Mouse (Mus musculus): ENCODE data around the gene Kctd15.

Gene Kctd15

DNA sequence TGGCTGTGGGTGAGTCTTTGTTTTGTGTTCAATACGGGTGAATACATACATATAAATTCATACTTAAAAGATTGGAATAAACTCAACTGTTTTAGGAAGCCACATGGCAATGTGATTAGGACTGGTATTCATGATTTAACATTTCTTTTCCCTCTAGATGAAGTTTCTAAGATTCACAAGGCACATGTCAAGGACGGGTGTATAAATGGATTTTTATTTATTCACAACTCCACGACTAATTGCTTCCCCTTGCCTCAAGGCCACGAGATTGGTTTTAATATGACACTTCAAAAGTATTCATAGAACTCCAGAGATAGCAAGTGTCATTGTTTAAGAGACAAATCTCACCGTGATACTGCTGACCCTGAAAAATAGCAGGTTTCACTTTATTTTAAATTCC, at the start of gene Kctd15:
TSS of gene Kctd15 (minus strand) at position 101 of the 400 bp plus-strand sequence.
- DNase-seq (ENCODE audit: low spot score in 2 of 2): no peak

DNA sequence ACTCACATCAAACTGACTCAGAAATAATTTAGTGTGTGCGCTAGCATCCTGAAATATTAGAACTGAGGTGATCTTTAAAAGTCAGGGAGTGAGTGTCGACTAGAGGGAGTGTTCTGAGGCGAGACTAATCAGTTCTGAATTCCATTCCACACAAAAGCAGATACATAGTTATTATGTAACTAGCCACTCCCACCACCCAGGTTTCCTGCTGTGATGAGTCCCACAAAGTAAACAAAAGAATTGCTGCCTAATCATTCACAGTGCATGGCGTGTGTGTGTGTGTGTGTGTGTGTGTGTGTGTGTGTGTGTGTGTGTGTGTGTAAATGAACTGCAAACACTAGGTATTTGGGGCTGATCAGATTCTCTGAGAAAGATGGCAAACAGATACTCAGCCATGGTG, 47.9 kb upstream of the Kctd15 start:
- no peak for DNase-seq (ENCODE audit: low spot score in 2 of 2)

DNA sequence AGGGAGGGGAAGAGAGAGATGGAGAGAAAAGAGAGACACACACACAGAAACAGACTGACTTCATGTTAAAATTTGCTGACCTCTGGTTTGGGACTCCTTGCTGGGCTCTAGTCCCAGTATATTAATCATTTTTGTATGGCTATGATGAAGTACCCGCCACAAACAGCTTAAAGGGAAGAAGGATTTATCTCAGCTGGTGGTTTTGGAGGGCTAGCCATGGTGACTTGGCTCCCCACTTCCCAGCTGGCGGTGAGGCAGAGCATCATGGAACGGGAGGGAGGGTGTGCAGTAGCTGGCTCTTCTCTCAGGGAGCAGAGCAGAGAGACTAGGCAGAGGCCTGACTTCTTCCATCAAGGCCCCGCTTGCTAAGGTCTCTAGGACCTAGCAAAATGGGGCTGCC, 46.9 kb upstream of the Kctd15 start:
- DNase-seq (ENCODE audit: low spot score in 2 of 2): no peak

DNA sequence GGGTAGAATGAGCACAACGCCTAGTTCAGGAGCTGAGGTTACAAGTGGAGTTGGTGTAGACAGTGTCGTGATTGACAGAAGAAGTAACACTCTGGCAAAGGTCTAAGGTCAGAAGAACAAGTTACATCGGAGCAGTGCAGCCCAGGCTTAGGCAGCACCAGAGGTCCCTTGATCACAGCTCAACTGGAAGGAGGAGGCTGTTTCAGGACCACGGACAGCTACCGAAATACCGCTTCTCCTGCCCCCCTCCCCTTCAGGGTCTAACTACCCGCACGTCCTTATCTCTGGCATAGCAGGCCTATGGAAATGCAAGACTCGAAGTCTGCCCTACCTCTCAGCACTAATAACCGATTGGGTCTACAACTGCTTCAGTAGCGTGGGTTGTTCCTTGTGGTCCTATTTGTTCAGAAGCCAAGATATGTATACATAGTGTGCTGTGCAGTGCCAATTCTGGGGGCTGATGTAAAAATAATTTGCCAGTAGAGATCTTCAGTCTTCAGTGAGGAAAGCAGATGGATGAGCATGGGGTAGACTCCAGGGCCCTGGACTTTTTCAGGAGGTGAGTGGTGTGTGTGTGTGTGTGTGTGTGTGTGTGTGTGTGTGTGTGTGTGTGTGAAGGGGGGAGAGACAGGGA, 46.3 kb upstream of the Kctd15 start:
- peak in 1 of 2 experiments; percentile 35 for DNase-seq (ENCODE audit: low spot score in 2 of 2)

DNA sequence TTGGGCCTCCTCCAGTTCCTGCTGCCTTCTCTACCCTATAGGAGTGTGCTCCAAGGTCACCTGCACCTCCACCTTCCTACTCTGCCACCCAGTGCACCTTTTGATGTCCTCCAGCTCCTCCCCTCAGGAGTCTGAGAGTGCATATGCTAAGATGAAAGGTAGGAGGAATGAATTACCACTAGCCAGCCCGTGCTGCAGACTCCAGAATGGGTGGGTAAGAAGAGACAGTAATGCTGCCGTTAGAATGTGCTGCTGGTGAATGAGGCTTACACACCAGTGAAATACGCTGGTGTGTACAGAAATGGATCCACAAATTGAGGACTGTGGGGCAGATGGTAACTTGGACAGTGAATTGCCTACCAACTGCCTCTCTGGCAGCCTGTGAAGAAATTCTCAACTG, 43.4 kb upstream of the Kctd15 start:
- DNase-seq (ENCODE audit: low spot score in 2 of 2): no peak

DNA sequence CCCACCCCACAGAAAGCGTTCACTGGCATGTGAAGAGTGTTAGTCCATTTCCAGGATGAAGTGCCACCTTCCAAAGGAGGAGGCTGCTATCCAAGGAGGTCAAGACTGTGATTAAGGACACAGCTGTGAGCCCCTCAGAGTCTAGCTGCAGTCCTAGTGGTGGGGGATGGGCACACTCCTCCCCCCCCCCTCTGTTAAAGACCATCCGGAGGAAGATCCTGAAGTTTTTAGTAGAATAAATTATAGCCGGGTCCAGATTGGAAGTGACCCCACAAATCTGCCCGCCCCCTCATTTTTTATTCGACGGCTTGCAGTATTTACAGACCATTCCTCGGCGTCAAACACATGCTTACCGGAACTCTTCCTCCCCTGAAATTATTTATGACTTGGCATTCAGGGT, 41.7 kb upstream of the Kctd15 start:
- no peak for DNase-seq (ENCODE audit: low spot score in 2 of 2)

DNA sequence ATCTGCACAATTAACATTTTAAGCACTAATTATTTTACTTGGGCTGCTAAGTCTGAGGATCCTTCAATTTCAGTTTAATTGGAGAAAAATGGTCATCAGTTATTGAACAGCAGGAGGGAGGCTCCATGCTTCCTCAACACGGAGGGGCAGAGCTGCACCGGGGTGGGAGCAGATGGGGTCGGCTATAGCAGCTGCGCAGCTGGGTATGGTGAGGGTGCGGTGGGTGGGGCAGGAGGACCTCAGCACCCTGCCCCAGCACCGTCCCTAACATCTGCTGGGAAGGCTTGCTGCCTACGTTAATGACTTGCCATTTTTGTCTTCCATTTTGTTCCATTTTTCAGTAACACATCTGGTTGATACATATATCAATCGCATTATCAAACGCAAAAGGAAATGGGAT, 39.6 kb upstream of the Kctd15 start:
- no peak for DNase-seq (ENCODE audit: low spot score in 2 of 2)

DNA sequence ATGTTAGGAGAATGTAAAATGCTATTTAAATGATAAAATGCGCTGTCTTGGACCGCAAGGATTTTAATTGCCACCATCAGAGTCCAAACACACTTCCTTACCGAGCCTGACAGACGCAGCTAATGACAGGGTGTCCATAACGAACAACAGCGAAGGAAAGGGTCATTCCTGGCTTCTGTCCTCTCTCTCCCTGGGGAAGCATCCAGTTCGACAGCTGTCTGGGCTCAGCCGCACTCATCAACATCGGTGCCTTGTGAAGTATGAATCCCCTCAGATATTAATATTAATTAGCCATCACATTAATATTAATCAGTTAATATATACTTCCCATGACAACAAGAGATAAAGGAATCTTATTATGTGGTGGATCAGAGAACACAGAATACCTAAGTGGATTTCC, 38.4 kb upstream of the Kctd15 start:
- no peak for DNase-seq (ENCODE audit: low spot score in 2 of 2)

DNA sequence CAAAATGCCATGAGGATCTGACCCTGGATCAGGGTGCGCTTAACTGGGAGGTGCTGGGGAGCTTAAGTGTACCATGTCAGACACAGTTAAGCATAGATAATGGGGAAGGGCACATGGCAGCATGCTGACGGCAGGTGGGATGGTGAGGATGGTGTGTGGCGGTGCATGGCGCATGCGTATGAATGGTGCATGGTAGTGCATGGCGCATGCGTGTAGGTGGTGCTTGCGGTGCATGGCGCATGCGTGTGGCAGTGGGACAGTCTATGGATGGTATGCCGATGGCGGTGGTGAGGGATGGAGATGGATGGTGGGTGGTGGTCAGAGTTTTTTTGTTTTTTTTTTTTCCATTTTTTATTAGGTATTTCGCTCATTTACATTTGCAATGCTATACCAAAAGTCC, 37.4 kb upstream of the Kctd15 start:
- DNase-seq (ENCODE audit: low spot score in 2 of 2): no peak

DNA sequence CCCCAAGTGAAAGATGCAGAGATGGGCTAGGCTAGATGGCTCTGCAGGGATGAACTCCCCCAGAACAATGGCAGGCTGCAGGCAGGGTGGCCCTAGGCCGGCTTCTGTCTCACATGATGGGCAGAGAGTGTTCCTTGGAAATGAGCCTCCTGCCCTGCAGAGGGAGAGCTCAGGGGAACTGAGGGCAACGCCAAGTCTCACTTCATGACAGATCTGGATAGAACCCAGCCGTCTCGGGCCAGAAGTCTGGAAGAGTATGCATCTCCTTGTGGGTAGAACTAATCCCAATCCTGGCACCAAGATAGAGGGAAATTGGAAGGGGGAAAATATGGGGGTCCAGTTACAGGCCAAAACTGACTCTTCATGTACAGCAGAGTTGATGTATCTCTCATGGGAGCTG, 36.5 kb upstream of the Kctd15 start:
- no peak for DNase-seq (ENCODE audit: low spot score in 2 of 2)

DNA sequence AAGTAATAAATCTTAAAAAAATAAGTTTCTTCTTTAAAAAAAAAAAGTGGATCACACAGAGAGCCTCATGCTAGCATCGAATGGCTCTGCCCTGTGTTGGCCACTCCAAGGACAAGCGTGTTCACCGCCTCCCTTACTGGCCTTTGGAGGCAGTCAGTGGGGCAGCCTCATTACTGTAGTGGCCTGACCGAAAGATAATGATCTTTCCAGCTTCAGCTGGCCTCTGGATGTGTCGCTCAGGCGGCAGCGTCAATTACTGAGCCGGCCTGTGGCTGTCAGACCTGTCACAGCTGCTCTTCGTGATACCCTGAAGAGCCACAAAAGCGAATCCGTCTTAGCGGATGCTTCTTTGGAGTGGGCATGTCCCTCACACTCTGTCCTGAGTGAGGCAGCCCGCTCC, 33.6 kb upstream of the Kctd15 start:
- no peak for DNase-seq (ENCODE audit: low spot score in 2 of 2)

DNA sequence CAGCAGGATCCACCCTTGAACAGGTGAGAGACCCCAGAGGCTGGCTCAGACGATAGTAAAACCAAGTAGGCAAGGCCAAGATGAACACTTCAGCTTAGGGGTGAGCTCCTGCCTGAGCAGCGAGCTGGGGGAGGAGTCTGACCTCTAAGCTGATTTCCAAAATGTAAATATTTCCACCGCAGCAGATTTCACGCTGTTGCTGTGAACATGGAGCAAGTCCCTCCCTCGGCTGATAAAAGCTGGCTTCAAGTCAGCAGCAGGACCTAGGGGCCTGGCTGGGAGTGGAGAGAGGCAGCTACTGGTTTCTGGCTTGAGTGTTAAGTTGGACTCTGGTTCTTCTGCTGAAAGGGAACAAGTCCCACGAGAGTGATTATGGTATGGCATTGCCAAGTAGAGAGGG, 32.5 kb upstream of the Kctd15 start:
- DNase-seq (ENCODE audit: low spot score in 2 of 2): no peak

DNA sequence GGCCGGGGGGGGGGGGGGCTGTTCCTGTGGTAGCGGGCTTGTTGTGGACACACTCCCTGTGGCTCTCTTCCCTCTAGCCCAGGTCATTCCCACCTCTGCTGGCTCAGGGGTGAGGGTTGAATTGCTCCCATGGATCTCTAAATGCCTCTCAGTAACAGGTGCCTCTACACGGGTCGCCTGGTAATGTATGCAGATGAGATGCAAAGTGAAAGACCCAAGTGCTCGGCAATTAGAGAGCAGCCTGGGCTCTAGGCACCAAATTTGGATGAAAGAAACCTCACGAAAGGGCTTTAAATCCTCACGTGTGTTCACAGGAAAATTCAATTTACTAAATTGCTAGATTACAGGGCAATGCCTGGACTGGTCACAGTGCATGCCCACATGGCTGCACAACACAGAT, 29.3 kb upstream of the Kctd15 start:
- DNase-seq (ENCODE audit: low spot score in 2 of 2): no peak

DNA sequence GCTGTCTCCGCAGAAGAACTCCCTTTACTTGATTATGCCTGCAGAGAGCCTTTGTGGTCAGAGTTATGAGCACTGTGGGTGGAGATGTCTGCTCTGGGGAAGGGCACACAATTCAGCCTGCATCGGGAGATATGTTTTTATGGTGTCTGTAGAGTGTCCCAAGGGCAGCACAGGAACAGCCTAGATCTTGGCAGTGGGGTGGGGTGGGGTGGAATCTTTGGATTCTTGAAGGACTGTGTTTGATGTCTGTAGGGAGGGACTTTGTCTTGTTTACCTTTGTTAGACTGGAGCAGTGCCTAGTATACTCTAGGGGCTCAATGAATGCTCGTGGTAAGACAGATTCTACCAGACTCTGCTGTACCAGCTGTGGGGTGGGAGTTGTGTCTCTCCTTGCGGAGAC, 28.6 kb upstream of the Kctd15 start:
- no peak for DNase-seq (ENCODE audit: low spot score in 2 of 2)

DNA sequence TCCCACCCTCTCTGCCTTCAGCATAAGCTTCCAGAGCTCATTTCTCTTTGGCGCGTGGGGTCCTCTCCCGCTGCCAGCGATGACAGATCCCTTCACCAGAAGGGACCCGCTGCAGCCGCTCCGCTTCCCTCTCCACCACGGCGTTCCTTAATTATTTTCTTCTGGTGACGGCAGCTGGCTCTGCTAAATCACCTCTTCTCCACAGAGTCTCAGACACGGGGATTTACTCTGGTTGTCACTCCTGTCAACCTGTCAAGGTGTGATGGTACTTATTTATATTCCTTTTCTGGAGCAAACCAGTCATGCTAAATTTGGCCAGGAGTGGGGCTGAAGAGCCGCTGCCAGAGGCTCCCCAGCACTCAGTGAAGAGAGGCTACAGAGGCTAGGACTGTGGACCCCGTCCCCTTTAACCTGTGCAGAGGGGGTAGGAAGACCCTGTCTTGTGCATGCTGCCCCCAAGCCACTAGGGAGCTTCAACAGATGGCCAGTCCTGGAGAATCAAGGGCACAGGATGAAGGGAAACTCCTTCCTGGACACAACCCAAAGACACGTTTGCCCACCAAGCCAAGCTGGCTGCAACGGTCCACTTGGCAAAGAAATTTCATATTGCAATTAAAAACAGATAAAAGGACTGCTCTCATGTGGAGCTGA, 24.4 kb upstream of the Kctd15 start:
- DNase-seq (ENCODE audit: low spot score in 2 of 2): no peak

DNA sequence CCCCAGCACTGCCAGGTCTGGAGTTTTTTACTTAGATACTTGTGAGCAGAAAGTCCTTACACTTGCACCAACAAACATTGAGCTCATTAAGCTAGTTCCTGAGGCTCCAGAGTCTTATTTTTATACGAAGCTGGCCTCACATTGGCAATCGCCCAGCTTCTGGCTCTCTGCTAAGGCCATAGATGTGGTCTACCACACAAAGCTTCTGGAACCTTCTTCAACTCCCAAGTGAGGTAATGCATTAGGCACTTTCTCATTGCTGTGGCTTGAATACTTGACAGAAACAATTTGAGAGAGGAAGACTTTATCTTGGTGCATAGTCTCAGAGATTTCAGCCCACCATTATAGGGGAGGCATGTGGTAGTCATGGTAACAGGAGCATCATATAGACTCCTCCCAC, 23.4 kb upstream of the Kctd15 start:
- DNase-seq (ENCODE audit: low spot score in 2 of 2): no peak

DNA sequence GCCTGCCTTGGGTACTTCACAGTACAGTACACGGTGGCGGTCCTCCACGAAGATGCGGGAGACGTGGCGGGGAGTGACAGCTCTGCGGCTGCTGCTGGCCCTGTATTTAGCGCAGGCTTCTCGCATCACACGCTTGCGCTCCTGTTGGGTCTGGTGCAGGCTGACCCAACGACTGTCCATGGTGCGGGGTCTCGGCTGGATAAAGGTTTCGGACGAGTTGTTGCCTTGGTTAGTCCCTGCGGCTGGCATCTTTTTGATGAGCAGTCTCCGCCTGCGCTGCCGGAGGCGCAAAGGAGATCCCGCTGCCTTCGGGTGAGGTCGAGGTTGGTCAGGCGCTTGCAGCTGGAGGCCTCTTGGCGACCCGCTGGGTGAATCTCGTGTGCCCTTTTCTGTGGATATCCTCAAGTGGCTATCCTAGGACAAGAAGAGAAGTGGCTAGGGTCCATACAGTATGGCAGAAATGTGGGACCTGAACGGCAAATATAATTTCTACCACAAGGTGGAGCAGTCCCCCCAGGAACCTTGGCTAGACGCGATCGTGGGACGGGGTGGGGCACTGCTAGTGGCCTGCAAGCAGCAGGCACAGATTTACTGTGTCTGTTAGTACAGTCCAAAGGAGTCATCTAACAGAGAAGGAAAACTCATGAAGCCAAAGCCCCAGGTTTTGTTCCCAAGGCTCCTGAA, 19.4 kb upstream of the Kctd15 start:
- peak in 1 of 2 experiments; percentile 87 for DNase-seq (ENCODE audit: low spot score in 2 of 2)

DNA sequence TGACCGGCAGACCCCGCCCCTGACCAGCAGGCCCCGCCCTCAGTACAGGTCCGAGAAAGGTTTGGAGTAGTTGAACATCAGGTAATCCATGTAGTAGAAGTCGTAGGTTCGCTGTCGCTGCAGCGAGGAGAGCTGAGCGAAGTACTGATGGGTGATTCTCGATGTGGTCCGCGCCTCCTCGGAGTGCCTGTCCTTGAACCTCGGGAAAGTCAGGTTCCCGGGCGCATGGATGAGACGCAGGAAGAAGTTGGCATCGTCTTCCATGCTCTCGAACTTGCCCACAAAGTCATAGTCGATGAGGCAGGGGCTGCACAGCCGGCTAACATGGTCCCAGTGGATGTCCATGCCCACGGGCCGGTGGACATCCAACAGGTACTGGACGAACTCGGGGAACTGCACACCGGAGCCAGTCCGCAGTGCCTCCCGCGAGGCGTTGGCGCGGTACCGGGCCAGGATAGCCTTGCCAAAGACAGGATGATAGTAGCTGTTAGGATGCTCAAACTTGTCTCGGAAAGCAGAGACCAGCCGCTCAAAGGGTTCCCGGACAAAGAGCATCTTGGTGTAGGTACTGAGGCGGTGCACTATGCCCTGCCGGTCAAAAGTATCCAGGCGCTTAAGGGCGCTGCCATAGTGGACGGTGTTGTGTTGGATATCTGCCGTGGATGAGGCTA, 18.7 kb upstream of the Kctd15 start:
- no peak for DNase-seq (ENCODE audit: low spot score in 2 of 2)

DNA sequence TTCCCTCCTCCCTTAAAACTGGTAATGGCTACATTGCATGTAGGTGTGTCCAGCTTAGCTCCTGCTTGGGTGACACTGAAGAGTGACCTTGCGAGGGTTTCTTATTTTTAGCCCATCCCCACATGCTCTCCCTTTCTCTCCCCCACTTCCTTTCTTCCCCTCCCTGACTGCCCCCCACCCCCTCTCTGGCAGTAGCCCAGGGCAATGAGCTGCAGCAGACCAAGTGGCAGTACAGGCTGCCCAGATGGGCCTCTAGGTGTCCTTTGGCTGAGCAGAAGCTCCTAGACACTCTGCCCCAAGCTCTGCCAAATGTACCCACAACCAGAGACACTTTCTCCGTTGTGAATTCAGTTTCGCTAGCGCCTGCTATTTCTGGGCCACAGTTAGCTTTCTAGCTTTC, 16.4 kb upstream of the Kctd15 start:
- DNase-seq (ENCODE audit: low spot score in 2 of 2): no peak

DNA sequence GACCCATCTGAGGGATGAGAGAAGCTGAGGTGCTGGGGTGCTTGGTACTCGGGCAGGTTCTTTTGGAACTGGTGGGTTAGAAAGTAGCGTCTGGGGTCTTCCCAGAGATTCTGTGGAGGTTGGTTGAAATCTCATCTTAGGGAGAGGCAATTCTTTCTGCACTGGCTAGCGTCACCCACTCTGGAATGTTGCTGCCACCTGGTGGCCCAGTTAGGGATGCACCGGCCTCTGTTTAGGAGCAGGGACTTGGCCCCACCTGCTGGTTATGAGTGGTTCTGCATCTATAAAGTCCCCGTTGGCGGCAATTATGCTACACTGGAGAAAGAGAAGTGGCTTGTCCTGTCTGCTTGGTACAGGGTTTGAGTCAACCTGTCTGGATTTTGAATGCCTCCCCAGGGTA, 15.4 kb upstream of the Kctd15 start:
- peak; percentile 36 to 94 for DNase-seq (ENCODE audit: low spot score in 2 of 2)

DNA sequence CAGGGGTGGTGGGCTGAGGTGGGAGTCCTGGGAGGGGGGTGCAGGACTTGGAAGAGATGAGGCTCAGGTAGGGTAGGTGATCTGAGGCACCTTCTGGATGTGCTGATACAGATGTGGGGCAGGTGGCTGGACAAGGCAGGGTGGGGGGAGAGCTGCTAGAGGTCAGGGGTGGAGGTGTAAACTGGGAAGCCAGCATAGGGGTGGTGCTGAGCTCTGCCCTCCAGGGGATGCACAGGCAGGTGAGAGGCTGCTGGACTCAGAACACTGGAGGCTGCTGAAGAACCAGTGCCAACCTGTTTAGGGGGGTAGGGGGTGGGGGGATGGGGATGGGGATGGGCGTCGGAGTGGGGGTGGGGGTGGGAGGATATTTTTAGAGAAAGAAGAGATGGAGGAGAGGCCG, 14.2 kb upstream of the Kctd15 start:
- DNase-seq (ENCODE audit: low spot score in 2 of 2): no peak

DNA sequence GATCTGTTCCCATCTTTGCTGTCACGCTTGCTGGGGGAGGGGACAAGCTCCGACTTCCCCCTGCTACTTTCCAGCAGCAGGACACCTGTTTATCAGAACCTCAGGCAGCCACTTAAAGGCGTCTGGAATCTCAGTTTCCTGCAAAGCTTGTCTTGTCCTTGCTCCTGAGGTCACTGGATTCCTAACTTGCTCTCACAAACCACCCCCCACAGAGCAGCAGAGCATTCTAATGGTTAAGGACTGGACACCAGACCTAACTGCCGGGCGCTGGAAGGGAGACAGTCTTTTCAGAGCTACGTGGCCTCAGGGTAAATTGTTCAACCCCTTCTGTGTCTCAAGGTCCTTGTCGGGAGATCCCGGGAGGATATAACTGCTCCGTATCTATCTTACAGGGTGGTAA, 12.8 kb upstream of the Kctd15 start:
- DNase-seq (ENCODE audit: low spot score in 2 of 2): no peak

DNA sequence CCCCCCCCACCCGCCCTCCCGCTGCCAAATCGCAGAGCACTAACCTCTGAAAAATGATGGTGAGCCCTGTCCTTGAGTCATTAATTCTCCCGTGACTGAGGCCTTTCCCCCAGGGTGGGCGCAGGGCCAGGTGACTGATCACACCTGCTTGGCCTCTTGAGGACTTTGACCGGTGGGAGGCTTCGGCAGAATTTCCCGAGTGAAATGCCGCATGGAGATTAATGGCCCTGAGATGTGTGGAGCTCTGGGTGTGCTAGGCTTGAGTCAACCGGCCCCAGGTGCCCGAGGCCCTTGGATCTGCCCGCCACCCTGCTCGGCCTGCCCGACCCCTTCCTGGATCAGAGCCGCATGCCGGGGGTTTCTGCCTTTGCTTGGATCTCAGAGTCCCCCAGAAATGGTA, 11.3 kb upstream of the Kctd15 start:
- DNase-seq (ENCODE audit: low spot score in 2 of 2): no peak

All from left cerebral cortex, adult 9 months (tissue).